ENCODE assay signal across 9 mouse cellular contexts in the genomic region with DNA sequence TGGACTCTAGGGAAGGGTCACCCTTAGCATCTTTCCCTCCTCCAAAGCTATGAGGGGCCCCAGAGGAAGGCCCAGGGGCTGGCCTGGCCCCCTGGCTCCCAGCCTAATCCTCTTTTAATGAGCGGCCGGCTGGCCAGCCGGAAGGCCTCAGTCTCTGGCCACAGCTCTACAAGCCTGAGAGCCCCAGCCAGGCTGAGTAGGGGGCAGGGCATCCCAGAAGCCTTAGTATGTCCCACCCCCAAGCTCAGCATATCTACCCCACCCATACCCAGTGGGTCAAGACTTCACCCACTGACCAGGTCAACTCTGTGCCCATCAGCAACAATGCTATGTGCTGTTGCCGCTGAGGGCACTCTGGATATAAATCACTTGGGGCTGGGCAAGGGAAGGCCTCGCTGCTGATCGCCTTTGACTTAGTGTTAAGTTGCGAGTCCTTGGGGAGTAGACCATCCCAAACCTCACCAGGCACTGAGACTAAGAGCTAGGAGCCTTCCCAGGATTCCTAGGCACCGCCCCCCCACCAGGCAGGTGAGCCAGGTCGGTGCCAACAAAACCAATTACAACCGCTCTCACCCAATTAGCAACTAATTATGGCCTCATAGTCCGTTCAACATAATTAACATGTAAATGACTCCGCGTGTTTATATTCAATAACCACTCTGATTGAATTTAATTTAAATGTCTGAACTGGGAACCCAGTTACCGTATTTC. TPM values are rescaled to one million over a fixed set of nuclear protein-coding genes. Genes with fewer than 3 reads are reported as not detected.
A peak's percentile ranks its signal among the peaks of the same experiment; 100 is the strongest.
DNase-seq lines count a peak whose midpoint lies in the region; ATAC-seq and TF ChIP-seq lines count a peak whose summit lies in the region.
"Had no signal": no experiment of that assay in that cellular context is flagged by ENCODE, and none has a peak within 500 bp of the region (broad histone marks: within the 10 kb centered on the region; RNA-seq: fewer than 3 reads in every experiment).

No protein-coding gene starts in this region.

- peak overlapping the region; percentile 91 for H3K27ac ChIP-seq in kidney, embryonic 16.5 days (ENCODE audit: low read length)
- H3K27ac ChIP-seq in embryonic facial prominence, embryonic 12.5 days = peak overlapping the region; percentile 85
- H3K27ac ChIP-seq in hindbrain, postnatal 0 days = no peak overlapping the region
- H3K27ac ChIP-seq in neural tube, embryonic 15.5 days (replicated peaks) = peak overlapping the region; percentile 28; the same call in 1 of the 2 replicates

- H3K36me3 ChIP-seq in kidney, embryonic 16.5 days (ENCODE audit: insufficient read depth, low read length) = no peaks in the 10 kb centered on the region
- H3K36me3 ChIP-seq in embryonic facial prominence, embryonic 12.5 days = peaks cover 42% of the 10 kb centered on the region
- H3K36me3 ChIP-seq in hindbrain, postnatal 0 days (ENCODE audit: insufficient read depth, low read length) = no peaks in the 10 kb centered on the region
- no peaks in the 10 kb centered on the region for H3K36me3 ChIP-seq in neural tube, embryonic 15.5 days

- no peaks in the 10 kb centered on the region for H3K27me3 ChIP-seq in kidney, embryonic 16.5 days (ENCODE audit: insufficient read depth, low read length)
- H3K27me3 ChIP-seq in embryonic facial prominence, embryonic 12.5 days = no peaks in the 10 kb centered on the region
- H3K27me3 ChIP-seq in hindbrain, postnatal 0 days (ENCODE audit: insufficient read depth, low read length) = no peaks in the 10 kb centered on the region
- no peaks in the 10 kb centered on the region for H3K27me3 ChIP-seq in neural tube, embryonic 15.5 days (replicated peaks)

- no peak for DNase-seq in kidney, adult 9 months
- peak; percentile 39 for DNase-seq in hindbrain, postnatal 0 days (ENCODE audit: low spot score)
- DNase-seq in cerebellum, adult 18-20 months = no peak
- no peak for DNase-seq in layer of hippocampus, postnatal 10 days (ENCODE audit: low spot score in 2 of 2)
- DNase-seq in gastrocnemius, postnatal 25 days = no peak

- peak overlapping the region; percentile 52 for H3K9ac ChIP-seq in kidney, embryonic 16.5 days (replicated peaks; ENCODE audit: low read length)
- H3K9ac ChIP-seq in embryonic facial prominence, embryonic 12.5 days = peak overlapping the region; percentile 33
- H3K9ac ChIP-seq in hindbrain, postnatal 0 days (replicated peaks; ENCODE audit: low read length) = 0 out of 2 replicates have a peak overlapping the region, but pooled peaks have one; percentile 15
- no peak overlapping the region for H3K9ac ChIP-seq in neural tube, embryonic 15.5 days (replicated peaks)

- TF ChIP-seq CTCF in hindbrain, postnatal 0 days (IDR thresholded peaks at IDR 0.05; ENCODE audit: low read depth) = no peak

- ATAC-seq in kidney, embryonic 16.5 days (ENCODE audit: low FRiP score, low TSS enrichment) = peak; percentile 1; the same call in 1 of the 2 replicates
- no peak for ATAC-seq in embryonic facial prominence, embryonic 12.5 days (ENCODE audit: insufficient number of reproducible peaks, insufficient read depth, low FRiP score, low TSS enrichment)
- ATAC-seq in hindbrain, postnatal 0 days = no peak
- ATAC-seq in neural tube, embryonic 15.5 days (ENCODE audit: low FRiP score) = 0 out of 2 replicates have a peak, but pooled peaks have one; percentile 6

- H3K4me1 ChIP-seq in kidney, embryonic 16.5 days (ENCODE audit: insufficient read depth, low read length) = peaks cover 93% of the 10 kb centered on the region
- peaks cover 86% of the 10 kb centered on the region for H3K4me1 ChIP-seq in embryonic facial prominence, embryonic 12.5 days
- H3K4me1 ChIP-seq in hindbrain, postnatal 0 days (ENCODE audit: insufficient read depth, low read length) = peaks cover 44% of the 10 kb centered on the region
- H3K4me1 ChIP-seq in neural tube, embryonic 15.5 days = peaks cover 79% of the 10 kb centered on the region

- 12% methylated on average over 14 of the region's 14 CpGs for WGBS in kidney, embryonic 16.5 days
- WGBS in embryonic facial prominence, embryonic 12.5 days = 22% methylated on average over 14 of the region's 14 CpGs
- WGBS in hindbrain, postnatal 0 days = 16% methylated on average over 14 of the region's 14 CpGs
- 9% methylated on average over 14 of the region's 14 CpGs for WGBS in neural tube, embryonic 15.5 days

- H3K9me3 ChIP-seq in kidney, embryonic 16.5 days (ENCODE audit: low read length) = no peaks in the 10 kb centered on the region
- no peaks in the 10 kb centered on the region for H3K9me3 ChIP-seq in embryonic facial prominence, embryonic 12.5 days
- no peaks in the 10 kb centered on the region for H3K9me3 ChIP-seq in hindbrain, postnatal 0 days (ENCODE audit: low read length)
- no peaks in the 10 kb centered on the region for H3K9me3 ChIP-seq in neural tube, embryonic 15.5 days (replicated peaks)

- peak overlapping the region; percentile 53 for H3K4me2 ChIP-seq in kidney, embryonic 16.5 days (replicated peaks; ENCODE audit: low read depth, low read length)
- peak overlapping the region; percentile 39 for H3K4me2 ChIP-seq in embryonic facial prominence, embryonic 12.5 days (replicated peaks)
- no peak overlapping the region for H3K4me2 ChIP-seq in hindbrain, postnatal 0 days (ENCODE audit: low read depth, low read length)
- peak overlapping the region; percentile 26 for H3K4me2 ChIP-seq in neural tube, embryonic 15.5 days

- H3K4me3 ChIP-seq in kidney, embryonic 16.5 days (ENCODE audit: low read length) = peak overlapping the region; percentile 29
- no peak overlapping the region for H3K4me3 ChIP-seq in embryonic facial prominence, embryonic 12.5 days
- no peak overlapping the region for H3K4me3 ChIP-seq in hindbrain, postnatal 0 days (ENCODE audit: low read length)
- no peak overlapping the region for H3K4me3 ChIP-seq in neural tube, embryonic 15.5 days (replicated peaks)

RNA-seq across cellular contexts. Expression of gene Sema3f, which starts 12.3 kb away (rescaled TPM):
- polyA plus RNA-seq in kidney, embryonic 16.5 days (2015; fragmentation: Nextera tagmentation; extraction: Ambion mirVana) = 20.9 and 25.7 TPM in 2 replicates
- 52.4 and 53.1 TPM in 2 replicates for polyA plus RNA-seq in embryonic facial prominence, embryonic 12.5 days (2016; fragmentation: Nextera tagmentation; extraction: Ambion mirVana)
- total RNA-seq in hindbrain, postnatal 0 days (2014; rRNA removed) = 65.4 and 81.3 TPM in 2 replicates
- polyA plus RNA-seq in hindbrain, postnatal 0 days (2015; fragmentation: Nextera tagmentation; extraction: Ambion mirVana) = 7.5 and 8.7 TPM in 2 replicates
- polyA plus RNA-seq in neural tube, embryonic 15.5 days (2015; fragmentation: Nextera tagmentation; extraction: Ambion mirVana) = 10.2 and 12.5 TPM in 2 replicates
- total RNA-seq in layer of hippocampus, postnatal 10 days (2021) = 1 to 10 TPM; 6.7 to 9.1 TPM
- total RNA-seq in gastrocnemius, postnatal 25 days (2021) = 1 to 10 TPM; 5.9 to 9.7 TPM

RNA-seq across cellular contexts. Expression of gene Gnat1, which starts 18.5 kb away (rescaled TPM):
- polyA plus RNA-seq in kidney, embryonic 16.5 days (2015; fragmentation: Nextera tagmentation; extraction: Ambion mirVana) = 2.8 and 3.0 TPM in 2 replicates
- 1.4 and 3.0 TPM in 2 replicates for polyA plus RNA-seq in embryonic facial prominence, embryonic 12.5 days (2016; fragmentation: Nextera tagmentation; extraction: Ambion mirVana)
- total RNA-seq in hindbrain, postnatal 0 days (2014; rRNA removed) = 0.52 TPM in 1 of 2 replicates, not detected in the other
- polyA plus RNA-seq in hindbrain, postnatal 0 days (2015; fragmentation: Nextera tagmentation; extraction: Ambion mirVana) = 2.4 and 2.7 TPM in 2 replicates
- 2.5 and 2.9 TPM in 2 replicates for polyA plus RNA-seq in neural tube, embryonic 15.5 days (2015; fragmentation: Nextera tagmentation; extraction: Ambion mirVana)
- 1 to 10 TPM in 1 of 2 experiments, under 1 TPM in 1; 0.71 to 1.1 TPM for total RNA-seq in layer of hippocampus, postnatal 10 days (2021)
- not detected for total RNA-seq in gastrocnemius, postnatal 25 days (2021)
- total RNA-seq: layer of hippocampus, postnatal 25 days had no signal

RNA-seq across cellular contexts. Expression of gene Slc38a3, which starts 28.6 kb away (rescaled TPM):
- polyA plus RNA-seq in kidney, embryonic 16.5 days (2015; fragmentation: Nextera tagmentation; extraction: Ambion mirVana) = 12.4 and 12.9 TPM in 2 replicates
- 8.2 and 8.3 TPM in 2 replicates for polyA plus RNA-seq in embryonic facial prominence, embryonic 12.5 days (2016; fragmentation: Nextera tagmentation; extraction: Ambion mirVana)
- 102 and 134 TPM in 2 replicates for total RNA-seq in hindbrain, postnatal 0 days (2014; rRNA removed)
- polyA plus RNA-seq in hindbrain, postnatal 0 days (2015; fragmentation: Nextera tagmentation; extraction: Ambion mirVana) = 52.1 and 54.5 TPM in 2 replicates
- polyA plus RNA-seq in neural tube, embryonic 15.5 days (2015; fragmentation: Nextera tagmentation; extraction: Ambion mirVana) = 35.1 and 35.4 TPM in 2 replicates
- 100 to 1,000 TPM in 1 of 2 experiments, 10 to 100 TPM in 1; 96.5 to 109 TPM for total RNA-seq in layer of hippocampus, postnatal 10 days (2021)
- 10 to 100 TPM; 72.1 to 77.5 TPM for total RNA-seq in gastrocnemius, postnatal 25 days (2021)

Comparison
In these comparisons a context has a peak if more than half of its experiments do, and no peak if none do; other contexts are left out.
1. ATAC-seq: peak in kidney, embryonic 16.5 days (single experiment) and neural tube, embryonic 15.5 days (single experiment); none in embryonic facial prominence, embryonic 12.5 days (single experiment) and hindbrain, postnatal 0 days (single experiment).